8 mouse cellular contexts compared by ENCODE assay signal in the genomic region with DNA sequence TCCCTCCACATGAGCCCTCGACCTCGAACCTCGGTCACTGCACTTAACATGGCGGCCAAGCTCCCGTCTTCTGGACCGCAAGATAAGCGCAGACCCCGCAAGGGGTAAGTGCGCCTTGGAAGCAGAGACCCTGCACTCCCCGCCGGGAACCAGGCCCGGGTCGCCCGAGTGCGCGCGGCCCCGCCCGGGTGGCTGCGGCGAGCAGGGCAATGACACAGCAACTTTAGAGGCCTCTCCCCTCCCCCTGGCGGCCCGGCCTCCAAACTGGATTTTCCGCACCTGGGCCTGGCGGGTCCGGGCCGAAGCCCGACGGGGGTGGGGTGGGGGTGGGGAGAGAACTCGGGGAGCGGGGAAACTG. TPM values are rescaled to one million over a fixed set of nuclear protein-coding genes. Genes with fewer than 3 reads are reported as not detected.
DNase-seq lines count a peak whose midpoint lies in the region; ATAC-seq and TF ChIP-seq lines count a peak whose summit lies in the region.

No protein-coding gene starts in this region.

- peak; percentile 3; the same call in 1 of the 2 replicates for ATAC-seq in neural tube, embryonic 11.5 days (ENCODE audit: insufficient read depth, low FRiP score, low TSS enrichment)
- ATAC-seq in embryonic facial prominence, embryonic 12.5 days (ENCODE audit: insufficient number of reproducible peaks, insufficient read depth, low FRiP score, low TSS enrichment), result peak; percentile 6
- ATAC-seq in kidney, embryonic 14.5 days (ENCODE audit: low FRiP score, low TSS enrichment), result peak; percentile 40
- peak; percentile 25 for ATAC-seq in liver, embryonic 14.5 days (ENCODE audit: insufficient read depth)
- peak; percentile 10 for ATAC-seq in neural tube, embryonic 13.5 days (ENCODE audit: low read depth)

- peak; percentile 45; the same call in 1 of the 2 replicates for TF ChIP-seq EP300 in liver, embryonic 14.5 days (IDR thresholded peaks at IDR 0.05; ENCODE audit: low read depth)

- H3K4me3 ChIP-seq in neural tube, embryonic 11.5 days (ENCODE audit: low read depth, low read length), result peak overlapping the region; percentile 99
- peak overlapping the region; percentile 79 for H3K4me3 ChIP-seq in embryonic facial prominence, embryonic 12.5 days
- H3K4me3 ChIP-seq in kidney, embryonic 14.5 days (ENCODE audit: low read length), result peak overlapping the region; percentile 92
- H3K4me3 ChIP-seq in liver, embryonic 14.5 days (ENCODE audit: insufficient read depth in 1 of 2, low read depth in 2 of 2, low read length in 2 of 2), result peak overlapping the region; percentile 88 to 96
- H3K4me3 ChIP-seq in neural tube, embryonic 13.5 days, result peak overlapping the region; percentile 82

- peak overlapping the region; percentile 93 for H3K4me2 ChIP-seq in neural tube, embryonic 11.5 days (ENCODE audit: low read depth)
- peak overlapping the region; percentile 94 for H3K4me2 ChIP-seq in embryonic facial prominence, embryonic 12.5 days (replicated peaks)
- peak overlapping the region; percentile 99 for H3K4me2 ChIP-seq in kidney, embryonic 14.5 days (replicated peaks; ENCODE audit: low read depth, low read length)
- H3K4me2 ChIP-seq in liver, embryonic 14.5 days (ENCODE audit: low read depth), result peak overlapping the region; percentile 100
- peak overlapping the region; percentile 100 for H3K4me2 ChIP-seq in neural tube, embryonic 13.5 days

- peak; percentile 60 for TF ChIP-seq CTCF in liver, embryonic 14.5 days (IDR thresholded peaks at IDR 0.05; ENCODE audit: low read depth)

- no peaks in the 10 kb centered on the region for H3K9me3 ChIP-seq in neural tube, embryonic 11.5 days (ENCODE audit: control insufficient read depth, low read length)
- H3K9me3 ChIP-seq in embryonic facial prominence, embryonic 12.5 days, result no peaks in the 10 kb centered on the region
- no peaks in the 10 kb centered on the region for H3K9me3 ChIP-seq in kidney, embryonic 14.5 days (ENCODE audit: control insufficient read depth, low read length)
- no peaks in the 10 kb centered on the region for H3K9me3 ChIP-seq in liver, embryonic 14.5 days (ENCODE audit: control insufficient read depth, low read length)
- H3K9me3 ChIP-seq in neural tube, embryonic 13.5 days, result no peaks in the 10 kb centered on the region

- H3K36me3 ChIP-seq in neural tube, embryonic 11.5 days (ENCODE audit: control insufficient read depth, insufficient read depth, low read length), result peaks cover 5% of the 10 kb centered on the region; the same call in 1 of the 2 replicates
- peaks cover 24% of the 10 kb centered on the region for H3K36me3 ChIP-seq in embryonic facial prominence, embryonic 12.5 days
- peaks cover 32% of the 10 kb centered on the region for H3K36me3 ChIP-seq in kidney, embryonic 14.5 days (ENCODE audit: control insufficient read depth, insufficient read depth, low read length)
- H3K36me3 ChIP-seq in liver, embryonic 14.5 days (replicated peaks; ENCODE audit: control insufficient read depth, insufficient read depth, low read depth), result peaks cover 30% of the 10 kb centered on the region
- H3K36me3 ChIP-seq in neural tube, embryonic 13.5 days, result peaks cover 28% of the 10 kb centered on the region

- H3K27me3 ChIP-seq in neural tube, embryonic 11.5 days (ENCODE audit: control insufficient read depth, insufficient read depth, low read length), result no peaks in the 10 kb centered on the region
- no peaks in the 10 kb centered on the region for H3K27me3 ChIP-seq in embryonic facial prominence, embryonic 12.5 days
- H3K27me3 ChIP-seq in kidney, embryonic 14.5 days (ENCODE audit: control insufficient read depth, insufficient read depth, low read length), result no peaks in the 10 kb centered on the region
- H3K27me3 ChIP-seq in liver, embryonic 14.5 days (ENCODE audit: control insufficient read depth, insufficient read depth, low read length), result no peaks in the 10 kb centered on the region
- H3K27me3 ChIP-seq in neural tube, embryonic 13.5 days, result no peaks in the 10 kb centered on the region

- H3K4me1 ChIP-seq in neural tube, embryonic 11.5 days (ENCODE audit: control insufficient read depth, insufficient read depth, low read length), result peaks cover 18% of the 10 kb centered on the region
- peaks cover 21% of the 10 kb centered on the region for H3K4me1 ChIP-seq in embryonic facial prominence, embryonic 12.5 days
- peaks cover 15% of the 10 kb centered on the region; the same call in 1 of the 2 replicates for H3K4me1 ChIP-seq in kidney, embryonic 14.5 days (ENCODE audit: control insufficient read depth, insufficient read depth, low read length)
- peaks cover 16 to 22% of the 10 kb centered on the region in 2 experiments for H3K4me1 ChIP-seq in liver, embryonic 14.5 days (replicated peaks; ENCODE audit: control insufficient read depth in 2 of 2, insufficient read depth in 2 of 2, low read length in 1 of 2)
- H3K4me1 ChIP-seq in neural tube, embryonic 13.5 days (replicated peaks), result peaks cover 43% of the 10 kb centered on the region

- DNase-seq in neural tube, embryonic 11.5 days (ENCODE audit: low spot score), result no peak
- no peak for DNase-seq in neural tube, embryonic 10.5 days (ENCODE audit: extremely low spot score, low spot score)
- peak; percentile 88 for DNase-seq in heart, adult 9 months (ENCODE audit: low spot score in 2 of 2)
- DNase-seq in liver, embryonic 14.5 days (ENCODE audit: low read depth in 3 of 3, low spot score in 3 of 3), result peak; percentile 65 to 76 (median 74)
- peak; percentile 90 for DNase-seq in thymus, postnatal 14 days

- WGBS in neural tube, embryonic 11.5 days, result under 1% methylated on average over 29 of the region's 31 CpGs
- under 1% methylated on average over 30 of the region's 31 CpGs for WGBS in embryonic facial prominence, embryonic 12.5 days
- under 1% methylated on average over 31 of the region's 31 CpGs for WGBS in kidney, embryonic 14.5 days
- WGBS in liver, embryonic 14.5 days (ENCODE audit: insufficient replicate concordance), result under 1% methylated on average over 31 of the region's 31 CpGs
- WGBS in neural tube, embryonic 13.5 days, result under 1% methylated on average over 29 of the region's 31 CpGs

- H3K9ac ChIP-seq in neural tube, embryonic 11.5 days (ENCODE audit: low read length), result peak overlapping the region; percentile 88
- peak overlapping the region; percentile 97 for H3K9ac ChIP-seq in embryonic facial prominence, embryonic 12.5 days
- peak overlapping the region; percentile 98 for H3K9ac ChIP-seq in kidney, embryonic 14.5 days (ENCODE audit: low read depth, low read length)
- H3K9ac ChIP-seq in liver, embryonic 14.5 days (replicated peaks), result peak overlapping the region; percentile 99
- peak overlapping the region; percentile 99 for H3K9ac ChIP-seq in neural tube, embryonic 13.5 days

- peak overlapping the region; percentile 100 for H3K27ac ChIP-seq in neural tube, embryonic 11.5 days (ENCODE audit: low read depth, low read length)
- peak overlapping the region; percentile 100 for H3K27ac ChIP-seq in embryonic facial prominence, embryonic 12.5 days
- peak overlapping the region; percentile 100 for H3K27ac ChIP-seq in kidney, embryonic 14.5 days (ENCODE audit: low read depth, low read length)
- H3K27ac ChIP-seq in liver, embryonic 14.5 days, result peak overlapping the region; percentile 99
- H3K27ac ChIP-seq in neural tube, embryonic 13.5 days (replicated peaks), result peak overlapping the region; percentile 100

RNA-seq across cellular contexts. Expression of gene H2-DMa, which starts 1.5 kb away (rescaled TPM):
- 9.2 and 10.3 TPM in 2 replicates for polyA plus RNA-seq in neural tube, embryonic 11.5 days (2014; fragmentation: Nextera tagmentation; extraction: Ambion mirVana)
- polyA plus RNA-seq in embryonic facial prominence, embryonic 12.5 days (2016; fragmentation: Nextera tagmentation; extraction: Ambion mirVana), result 12.3 and 16.7 TPM in 2 replicates
- 16.1 and 19.3 TPM in 2 replicates for polyA plus RNA-seq in kidney, embryonic 14.5 days (2014; fragmentation: Nextera tagmentation; extraction: Ambion mirVana)
- polyA plus RNA-seq in liver, embryonic 14.5 days (2012; rRNA removed), result 2.5 and 3.1 TPM in 2 replicates
- polyA plus RNA-seq in liver, embryonic 14.5 days (2014; fragmentation: Nextera tagmentation; extraction: Ambion mirVana), result 4.4 and 5.5 TPM in 2 replicates
- 16.0 and 17.7 TPM in 2 replicates for polyA plus RNA-seq in neural tube, embryonic 13.5 days (2015; fragmentation: Nextera tagmentation; extraction: Ambion mirVana)

RNA-seq across cellular contexts. Expression of gene Brd2, which starts 1.6 kb away (rescaled TPM):
- 116 and 133 TPM in 2 replicates for polyA plus RNA-seq in neural tube, embryonic 11.5 days (2014; fragmentation: Nextera tagmentation; extraction: Ambion mirVana)
- 119 and 131 TPM in 2 replicates for polyA plus RNA-seq in embryonic facial prominence, embryonic 12.5 days (2016; fragmentation: Nextera tagmentation; extraction: Ambion mirVana)
- polyA plus RNA-seq in kidney, embryonic 14.5 days (2014; fragmentation: Nextera tagmentation; extraction: Ambion mirVana), result 153 and 178 TPM in 2 replicates
- 46.8 and 48.7 TPM in 2 replicates for polyA plus RNA-seq in liver, embryonic 14.5 days (2012; rRNA removed)
- 28.8 and 37.5 TPM in 2 replicates for polyA plus RNA-seq in liver, embryonic 14.5 days (2014; fragmentation: Nextera tagmentation; extraction: Ambion mirVana)
- polyA plus RNA-seq in neural tube, embryonic 13.5 days (2015; fragmentation: Nextera tagmentation; extraction: Ambion mirVana), result 137 and 167 TPM in 2 replicates

RNA-seq across cellular contexts. Expression of gene H2-DMb2, which starts 22.3 kb away (rescaled TPM):
- polyA plus RNA-seq in neural tube, embryonic 11.5 days (2014; fragmentation: Nextera tagmentation; extraction: Ambion mirVana), result not detected in 2 replicates
- 0.19 and 0.42 TPM in 2 replicates for polyA plus RNA-seq in embryonic facial prominence, embryonic 12.5 days (2016; fragmentation: Nextera tagmentation; extraction: Ambion mirVana)
- polyA plus RNA-seq in kidney, embryonic 14.5 days (2014; fragmentation: Nextera tagmentation; extraction: Ambion mirVana), result 18.5 and 21.9 TPM in 2 replicates
- polyA plus RNA-seq in liver, embryonic 14.5 days (2012; rRNA removed), result 0.40 and 0.58 TPM in 2 replicates
- 0.13 and 0.33 TPM in 2 replicates for polyA plus RNA-seq in liver, embryonic 14.5 days (2014; fragmentation: Nextera tagmentation; extraction: Ambion mirVana)
- not detected in 2 replicates for polyA plus RNA-seq in neural tube, embryonic 13.5 days (2015; fragmentation: Nextera tagmentation; extraction: Ambion mirVana)

RNA-seq across cellular contexts. Expression of gene H2-Oa, which starts 28.7 kb away (rescaled TPM):
- 0.93 TPM in 1 of 2 replicates, not detected in the other for polyA plus RNA-seq in neural tube, embryonic 11.5 days (2014; fragmentation: Nextera tagmentation; extraction: Ambion mirVana)
- 0.43 and 0.48 TPM in 2 replicates for polyA plus RNA-seq in embryonic facial prominence, embryonic 12.5 days (2016; fragmentation: Nextera tagmentation; extraction: Ambion mirVana)
- 0.51 and 0.76 TPM in 2 replicates for polyA plus RNA-seq in kidney, embryonic 14.5 days (2014; fragmentation: Nextera tagmentation; extraction: Ambion mirVana)
- polyA plus RNA-seq in liver, embryonic 14.5 days (2012; rRNA removed), result 0.45 and 0.51 TPM in 2 replicates
- 0.29 and 0.51 TPM in 2 replicates for polyA plus RNA-seq in liver, embryonic 14.5 days (2014; fragmentation: Nextera tagmentation; extraction: Ambion mirVana)
- polyA plus RNA-seq in neural tube, embryonic 13.5 days (2015; fragmentation: Nextera tagmentation; extraction: Ambion mirVana), result 0.24 and 0.41 TPM in 2 replicates

RNA-seq across cellular contexts. Expression of gene H2-DMb1, which starts 32.1 kb away (rescaled TPM):
- not detected in 2 replicates for polyA plus RNA-seq in neural tube, embryonic 11.5 days (2014; fragmentation: Nextera tagmentation; extraction: Ambion mirVana)
- 2.0 and 2.4 TPM in 2 replicates for polyA plus RNA-seq in embryonic facial prominence, embryonic 12.5 days (2016; fragmentation: Nextera tagmentation; extraction: Ambion mirVana)
- polyA plus RNA-seq in kidney, embryonic 14.5 days (2014; fragmentation: Nextera tagmentation; extraction: Ambion mirVana), result 4.1 and 4.2 TPM in 2 replicates
- 1.2 TPM in 2 replicates for polyA plus RNA-seq in liver, embryonic 14.5 days (2012; rRNA removed)
- 0.79 and 0.86 TPM in 2 replicates for polyA plus RNA-seq in liver, embryonic 14.5 days (2014; fragmentation: Nextera tagmentation; extraction: Ambion mirVana)
- not detected in 2 replicates for polyA plus RNA-seq in neural tube, embryonic 13.5 days (2015; fragmentation: Nextera tagmentation; extraction: Ambion mirVana)

Comparison
In these comparisons a context has a peak if more than half of its experiments do, and no peak if none do; other contexts are left out.
1. DNase-seq: peak in heart, adult 9 months (2 of 2), liver, embryonic 14.5 days (3 of 3) and thymus, postnatal 14 days (single experiment); none in neural tube, embryonic 11.5 days (single experiment) and neural tube, embryonic 10.5 days (single experiment).
2. RNA of gene H2-DMb2, which starts 22.3 kb away (polyA plus RNA-seq): 18.5 to 21.9 TPM in kidney, embryonic 14.5 days; 0.13 to 0.58 TPM in liver, embryonic 14.5 days, 0.19 to 0.42 TPM in embryonic facial prominence, embryonic 12.5 days, not detected in neural tube, embryonic 13.5 days and not detected in neural tube, embryonic 11.5 days; every median in the first group is over 10 times any median in the second.
3. Peak in every context shown above with its lines, with median percentiles within 50 percentile points of each other: ATAC-seq, H3K27ac ChIP-seq, H3K4me2 ChIP-seq, H3K4me3 ChIP-seq and H3K9ac ChIP-seq.